In genomic region chr5:31094799-31095691, GRCm38 (mm10) we compare ENCODE assay signal across 9 mouse cellular contexts. TPM values are rescaled to one million over a fixed set of nuclear protein-coding genes. Genes with fewer than 3 reads are reported as not detected.
DNase-seq lines count a peak whose midpoint lies in the region; ATAC-seq and TF ChIP-seq lines count a peak whose summit lies in the region.
"Had no signal": no experiment of that assay in that cellular context is flagged by ENCODE, and none has a peak within 500 bp of the region (broad histone marks: within the 10 kb centered on the region; RNA-seq: fewer than 3 reads in every experiment).

No protein-coding gene starts in this region.

- H3K27ac ChIP-seq in heart, embryonic 10.5 days, result peak overlapping the region; percentile 67
- no peak overlapping the region for H3K27ac ChIP-seq in kidney, adult 2 months (ENCODE audit: insufficient read depth, low read depth, low read length)
- H3K27ac ChIP-seq in liver, postnatal 0 days (ENCODE audit: low read depth), result no peak overlapping the region
- H3K27ac ChIP-seq in thymus, adult 2 months (ENCODE audit: control insufficient read depth, insufficient read depth, low read length), result no peak overlapping the region

- H3K4me2 ChIP-seq in liver, postnatal 0 days (ENCODE audit: low read depth, low read length), result peak overlapping the region; percentile 71

- 0 out of 2 replicates have a peak overlapping the region, but pooled peaks have one; percentile 30 for H3K9ac ChIP-seq in liver, postnatal 0 days (replicated peaks)

- peaks cover 38% of the 10 kb centered on the region for H3K4me1 ChIP-seq in heart, embryonic 10.5 days
- peaks cover 12% of the 10 kb centered on the region; the same call in 1 of the 2 replicates for H3K4me1 ChIP-seq in kidney, adult 2 months (ENCODE audit: control insufficient read depth, insufficient read depth, low read length)
- H3K4me1 ChIP-seq in liver, postnatal 0 days (ENCODE audit: insufficient read depth), result peaks cover 15% of the 10 kb centered on the region
- H3K4me1 ChIP-seq in thymus, adult 2 months (replicated peaks; ENCODE audit: control insufficient read depth, insufficient read depth, low read length), result peaks cover 31% of the 10 kb centered on the region

- no peaks in the 10 kb centered on the region for H3K9me3 ChIP-seq in heart, embryonic 10.5 days
- H3K9me3 ChIP-seq in liver, postnatal 0 days (ENCODE audit: low read length), result no peaks in the 10 kb centered on the region

- H3K27me3 ChIP-seq in heart, embryonic 10.5 days (ENCODE audit: insufficient read depth, poor library complexity, severe bottlenecking), result peaks cover 98% of the 10 kb centered on the region
- H3K27me3 ChIP-seq in kidney, adult 2 months (replicated peaks; ENCODE audit: control insufficient read depth, insufficient read depth, low read length), result peaks cover 14% of the 10 kb centered on the region
- peaks cover 74% of the 10 kb centered on the region for H3K27me3 ChIP-seq in liver, postnatal 0 days (ENCODE audit: insufficient read depth, low read length)
- peaks cover 30% of the 10 kb centered on the region for H3K27me3 ChIP-seq in thymus, adult 2 months (ENCODE audit: control insufficient read depth, insufficient read depth, low read length)

- no peak for TF ChIP-seq CTCF in kidney, adult 2 months (conservative IDR thresholded peaks at IDR 0.05; ENCODE audit: insufficient read depth, insufficient read length, low read depth, low read length)
- TF ChIP-seq CTCF in liver, postnatal 0 days (IDR thresholded peaks at IDR 0.05; ENCODE audit: low read depth), result 0 out of 2 replicates have a peak, but pooled peaks have one; percentile 20
- TF ChIP-seq CTCF in thymus, adult 2 months (IDR thresholded peaks at IDR 0.05; ENCODE audit: borderline replicate concordance, control insufficient read depth, extremely low read depth, insufficient read depth, low read length, poor library complexity), result no peak

- TF ChIP-seq POLR2A in kidney, adult 2 months (IDR thresholded peaks at IDR 0.05; ENCODE audit: low read depth, low read length), result no peak
- TF ChIP-seq POLR2A in thymus, adult 2 months (IDR thresholded peaks at IDR 0.05; ENCODE audit: control insufficient read depth, extremely low read depth, insufficient read depth, low read length, poor library complexity), result no peak

- peak overlapping the region; percentile 54 for H3K4me3 ChIP-seq in heart, embryonic 10.5 days
- H3K4me3 ChIP-seq in kidney, adult 2 months (ENCODE audit: insufficient read depth, low read depth, low read length), result peak overlapping the region; percentile 3; the same call in 1 of the 2 replicates
- peak overlapping the region; percentile 27 for H3K4me3 ChIP-seq in liver, postnatal 0 days (ENCODE audit: low read depth, low read length)
- peak overlapping the region; percentile 34 for H3K4me3 ChIP-seq in thymus, adult 2 months (ENCODE audit: control insufficient read depth, insufficient read depth, low read length)

- no peak for DNase-seq in frontal cortex, postnatal 14 days (ENCODE audit: low spot score in 2 of 2)
- DNase-seq in embryo, embryonic 10 days (ENCODE audit: low spot score), result peak; percentile 51
- no peak for DNase-seq in heart, embryonic 10.5 days (ENCODE audit: low spot score)
- DNase-seq in kidney, adult 2 months, result peak; percentile 61
- DNase-seq in liver, postnatal 0 days, result peak; percentile 67
- peak; percentile 70 to 82 for DNase-seq in natural killer cell, adult 2 months (ENCODE audit: low spot score in 2 of 2)
- peak; percentile 40 for DNase-seq in thymus, adult 2 months

- no peak for TF ChIP-seq EP300 in liver, postnatal 0 days (IDR thresholded peaks at IDR 0.05; ENCODE audit: low read depth)

- peak; percentile 39 for ATAC-seq in frontal cortex, adult (ENCODE audit: low TSS enrichment)
- peak; percentile 44 for ATAC-seq in liver, postnatal 0 days

- H3K36me3 ChIP-seq in heart, embryonic 10.5 days, result no peaks in the 10 kb centered on the region
- no peaks in the 10 kb centered on the region for H3K36me3 ChIP-seq in kidney, adult 2 months (ENCODE audit: control insufficient read depth, insufficient read depth, low read length)
- no peaks in the 10 kb centered on the region for H3K36me3 ChIP-seq in liver, postnatal 0 days (replicated peaks; ENCODE audit: insufficient read depth, low read length)
- H3K36me3 ChIP-seq in thymus, adult 2 months (ENCODE audit: control insufficient read depth, insufficient read depth, low read length), result no peaks in the 10 kb centered on the region
- H3K36me3 ChIP-seq: G1E had no signal

- under 1% methylated on average over 59 of the region's 59 CpGs for WGBS in heart, embryonic 10.5 days
- WGBS in kidney, adult 2 months, result under 1% methylated on average over 59 of the region's 59 CpGs
- WGBS in liver, postnatal 0 days (ENCODE audit: insufficient replicate concordance), result under 1% methylated on average over 59 of the region's 59 CpGs
- WGBS in thymus, adult 2 months, result 1% methylated on average over 59 of the region's 59 CpGs

RNA-seq across cellular contexts. Expression of gene Dnajc5g, which starts 11.0 kb away (rescaled TPM):
- polyA plus RNA-seq in heart, embryonic 10.5 days (2016; fragmentation: Nextera tagmentation; extraction: Ambion mirVana), result not detected in 2 replicates
- not detected in 2 replicates for polyA plus RNA-seq in kidney, adult 2 months (2012; rRNA removed)
- polyA plus RNA-seq in liver, postnatal 0 days (2015; fragmentation: Nextera tagmentation; extraction: Ambion mirVana), result not detected in 2 replicates
- polyA plus RNA-seq in thymus, adult 2 months (2012; rRNA removed), result not detected in 2 replicates
- polyA plus RNA-seq: G1E had no signal

RNA-seq across cellular contexts. Expression of gene Slc30a3, which starts 13.0 kb away (rescaled TPM):
- polyA plus RNA-seq in heart, embryonic 10.5 days (2016; fragmentation: Nextera tagmentation; extraction: Ambion mirVana), result 0.62 and 0.67 TPM in 2 replicates
- 0.14 and 0.24 TPM in 2 replicates for polyA plus RNA-seq in kidney, adult 2 months (2012; rRNA removed)
- polyA plus RNA-seq in liver, postnatal 0 days (2015; fragmentation: Nextera tagmentation; extraction: Ambion mirVana), result 0.24 and 0.72 TPM in 2 replicates
- 0.48 and 0.77 TPM in 2 replicates for polyA plus RNA-seq in thymus, adult 2 months (2012; rRNA removed)
- polyA plus RNA-seq: G1E had no signal

RNA-seq across cellular contexts. Expression of gene Trim54, which starts 21.5 kb away (rescaled TPM):
- polyA plus RNA-seq in heart, embryonic 10.5 days (2016; fragmentation: Nextera tagmentation; extraction: Ambion mirVana), result 17.0 and 23.8 TPM in 2 replicates
- polyA plus RNA-seq in kidney, adult 2 months (2012; rRNA removed), result 0.05 and 3.9 TPM in 2 replicates
- 0.12 and 0.86 TPM in 2 replicates for polyA plus RNA-seq in liver, postnatal 0 days (2015; fragmentation: Nextera tagmentation; extraction: Ambion mirVana)
- 0.92 and 9.3 TPM in 2 replicates for polyA plus RNA-seq in thymus, adult 2 months (2012; rRNA removed)
- polyA plus RNA-seq: G1E had no signal

RNA-seq across cellular contexts. Expression of gene Cad, which starts 40.5 kb away (rescaled TPM):
- polyA plus RNA-seq in heart, embryonic 10.5 days (2016; fragmentation: Nextera tagmentation; extraction: Ambion mirVana), result 42.7 and 50.9 TPM in 2 replicates
- 12.4 and 14.2 TPM in 2 replicates for polyA plus RNA-seq in kidney, adult 2 months (2012; rRNA removed)
- polyA plus RNA-seq in liver, postnatal 0 days (2015; fragmentation: Nextera tagmentation; extraction: Ambion mirVana), result 3.1 and 4.2 TPM in 2 replicates
- polyA plus RNA-seq in thymus, adult 2 months (2012; rRNA removed), result 59.8 and 80.9 TPM in 2 replicates

RNA-seq across cellular contexts. Expression of gene Ucn, which starts 43.6 kb away (rescaled TPM):
- polyA plus RNA-seq in heart, embryonic 10.5 days (2016; fragmentation: Nextera tagmentation; extraction: Ambion mirVana), result not detected in 2 replicates
- polyA plus RNA-seq in kidney, adult 2 months (2012; rRNA removed), result not detected in 2 replicates
- not detected in 2 replicates for polyA plus RNA-seq in liver, postnatal 0 days (2015; fragmentation: Nextera tagmentation; extraction: Ambion mirVana)
- polyA plus RNA-seq in thymus, adult 2 months (2012; rRNA removed), result not detected in 2 replicates
- polyA plus RNA-seq: G1E had no signal

Comparison
In these comparisons a context has a peak if more than half of its experiments do, and no peak if none do; other contexts are left out.
1. DNase-seq: peak in embryo, embryonic 10 days (single experiment), kidney, adult 2 months (single experiment), liver, postnatal 0 days (single experiment), natural killer cell, adult 2 months (2 of 2) and thymus, adult 2 months (single experiment); none in frontal cortex, postnatal 14 days (0 of 2) and heart, embryonic 10.5 days (single experiment).
2. H3K4me3 ChIP-seq: peak in every context shown above with its lines; median percentile 54 in heart, embryonic 10.5 days; 34 in thymus, adult 2 months; 27 in liver, postnatal 0 days; 3 in kidney, adult 2 months.